Mouse (Mus musculus) gastrocnemius, adult 18-20 months (tissue): ENCODE results near the gene Gm42420. TPM values are rescaled to one million over a fixed set of nuclear protein-coding genes. Genes with fewer than 3 reads are reported as not detected.
A peak's percentile ranks its signal among the peaks of the same experiment; 100 is the strongest.

Experiments used
- DNase-seq: peaks from one replicate; pipeline ENCODE4 v3.0.0; 2021; ENCODE audit warnings: low spot score
- long read RNA-seq, 2 experiments: library from polyadenylated mRNA; stranded (forward); transcript quantifications; one replicate each; pipeline ENCODE4 v2.0.0; 2021
- total RNA-seq, 2 experiments: library from RNA; stranded (reverse); gene quantifications; 2 replicates each; pipeline ENCODE4 v1.2.3; 2021

The Gm42420 gene
- total RNA-seq: 1 to 10 TPM in 1 of 2 experiments, not detected in 1; 1.3 TPM
- long read RNA-seq, experiment 1: 0 reads
- long read RNA-seq, experiment 2: 0 reads

- no peak for DNase-seq
These were observed at the start of gene Gm42420 for GRCm38 (mm10) chr6:39585517-39585916. Gene Gm42420 (plus strand): TSS chr6:39585753.

- DNase-seq: no peak
These were observed 48.9 kb upstream of the Gm42420 start for GRCm38 (mm10) chr6:39536621-39537020.

- no peak for DNase-seq
These were observed 48.3 kb upstream of the Gm42420 start for GRCm38 (mm10) chr6:39537276-39537675.

- no peak for DNase-seq
These were observed 47.3 kb upstream of the Gm42420 start for GRCm38 (mm10) chr6:39538227-39538626.

DNA sequence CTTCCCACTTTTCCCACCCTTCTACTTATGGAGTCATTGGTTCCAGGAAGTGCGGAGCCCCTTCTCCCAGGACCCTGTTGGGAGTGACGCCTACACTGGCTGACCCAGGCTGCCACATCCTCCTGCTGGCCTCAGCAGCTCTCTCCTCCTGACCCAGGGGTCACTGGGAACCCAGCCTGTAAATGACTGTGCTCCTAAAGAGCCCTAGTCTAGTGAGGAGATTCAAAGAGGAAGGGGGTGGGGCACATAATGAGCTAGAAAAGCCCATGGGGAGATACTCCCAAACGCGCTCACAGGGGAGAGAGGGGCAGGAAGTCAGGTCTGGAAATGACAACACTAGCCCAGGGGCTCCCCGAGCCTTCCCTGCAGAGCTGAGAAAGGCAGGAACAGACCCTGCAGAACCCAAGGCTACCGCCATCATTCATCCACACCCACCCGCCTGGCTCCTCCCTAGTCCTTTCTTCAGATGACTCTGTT lies 45.8 kb upstream of the Gm42420 start:
- peak; percentile 57 for DNase-seq

- no peak for DNase-seq
These were observed 45.0 kb upstream of the Gm42420 start for GRCm38 (mm10) chr6:39540563-39540962.

DNA sequence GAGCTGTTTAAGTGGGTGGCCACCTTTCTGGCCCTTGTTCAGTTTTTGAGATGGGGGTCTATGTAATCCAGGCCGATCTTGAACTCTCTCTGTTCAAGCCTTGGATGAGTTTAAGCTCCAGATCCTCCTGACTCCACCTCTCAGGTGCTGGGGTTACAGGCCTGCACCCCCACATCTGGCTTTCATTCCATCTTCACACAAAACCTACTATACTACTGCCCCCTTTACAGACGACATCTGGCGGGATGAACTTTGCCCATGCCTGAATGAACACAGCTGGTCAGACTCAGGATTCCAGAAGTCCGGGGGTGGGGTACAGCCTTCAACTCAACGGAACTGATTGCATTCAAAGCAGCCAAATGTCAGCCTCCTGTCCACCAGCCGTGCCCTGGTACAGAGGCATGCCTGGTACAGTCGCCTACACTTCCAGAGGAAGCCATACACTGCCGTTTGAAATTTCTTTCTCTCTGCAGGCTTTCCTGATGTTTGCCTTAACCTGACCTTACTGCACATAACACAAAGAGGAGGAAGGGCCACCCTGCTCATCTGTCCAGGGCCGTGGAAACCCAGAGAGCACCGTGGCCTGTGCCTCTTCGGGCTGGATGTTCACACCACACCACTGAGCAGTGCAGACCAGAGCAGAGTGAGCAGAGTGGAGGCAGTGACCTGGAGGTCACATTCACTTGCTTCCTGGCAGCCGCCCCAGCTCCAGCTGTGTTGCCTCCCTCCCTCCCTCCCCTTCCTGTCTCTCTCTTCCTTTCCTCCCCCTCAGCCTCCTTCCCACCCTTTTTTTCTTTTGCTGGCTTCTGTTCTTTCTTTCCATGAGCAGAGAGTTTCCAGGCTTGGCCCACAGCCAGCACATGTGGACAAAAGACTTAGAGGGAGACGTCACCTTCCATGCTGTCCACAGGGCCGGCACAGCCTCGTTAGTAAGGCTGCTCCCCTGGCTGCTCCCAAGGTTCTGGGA lies 42.6 kb upstream of the Gm42420 start:
- peak; percentile 88 for DNase-seq

- DNase-seq: no peak
These were observed 41.7 kb upstream of the Gm42420 start for GRCm38 (mm10) chr6:39543769-39544420.

GRCm38 (mm10) chr6:39545474-39545873 lies 40.1 kb upstream of the Gm42420 start:
- DNase-seq: no peak

DNA sequence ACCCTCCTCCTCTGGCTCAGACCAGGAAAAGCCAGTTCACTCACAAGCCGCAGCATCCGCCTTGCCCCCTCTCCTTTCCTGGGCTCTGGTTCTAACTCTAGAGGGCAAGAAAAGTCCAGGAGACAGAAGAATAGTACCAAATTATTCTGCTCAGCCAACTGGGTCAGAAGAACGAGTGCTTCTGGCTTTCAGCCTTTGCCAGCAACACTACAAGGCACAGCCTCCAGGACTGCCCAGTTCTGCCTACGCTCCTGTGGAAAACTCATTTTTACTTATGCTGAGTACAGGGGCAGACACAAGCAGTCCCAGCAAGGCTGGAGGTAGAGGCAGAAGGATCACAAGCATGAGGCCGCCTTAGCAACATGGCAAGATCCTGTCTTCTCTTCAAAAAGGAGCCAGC lies 37.5 kb upstream of the Gm42420 start:
- DNase-seq: no peak

GRCm38 (mm10) chr6:39551981-39552636 lies 33.4 kb upstream of the Gm42420 start:
- DNase-seq: no peak

GRCm38 (mm10) chr6:39554888-39555647 lies 30.5 kb upstream of the Gm42420 start:
- DNase-seq: no peak

- DNase-seq: no peak
These were observed 30.0 kb upstream of the Gm42420 start for GRCm38 (mm10) chr6:39555648-39555945.

DNA sequence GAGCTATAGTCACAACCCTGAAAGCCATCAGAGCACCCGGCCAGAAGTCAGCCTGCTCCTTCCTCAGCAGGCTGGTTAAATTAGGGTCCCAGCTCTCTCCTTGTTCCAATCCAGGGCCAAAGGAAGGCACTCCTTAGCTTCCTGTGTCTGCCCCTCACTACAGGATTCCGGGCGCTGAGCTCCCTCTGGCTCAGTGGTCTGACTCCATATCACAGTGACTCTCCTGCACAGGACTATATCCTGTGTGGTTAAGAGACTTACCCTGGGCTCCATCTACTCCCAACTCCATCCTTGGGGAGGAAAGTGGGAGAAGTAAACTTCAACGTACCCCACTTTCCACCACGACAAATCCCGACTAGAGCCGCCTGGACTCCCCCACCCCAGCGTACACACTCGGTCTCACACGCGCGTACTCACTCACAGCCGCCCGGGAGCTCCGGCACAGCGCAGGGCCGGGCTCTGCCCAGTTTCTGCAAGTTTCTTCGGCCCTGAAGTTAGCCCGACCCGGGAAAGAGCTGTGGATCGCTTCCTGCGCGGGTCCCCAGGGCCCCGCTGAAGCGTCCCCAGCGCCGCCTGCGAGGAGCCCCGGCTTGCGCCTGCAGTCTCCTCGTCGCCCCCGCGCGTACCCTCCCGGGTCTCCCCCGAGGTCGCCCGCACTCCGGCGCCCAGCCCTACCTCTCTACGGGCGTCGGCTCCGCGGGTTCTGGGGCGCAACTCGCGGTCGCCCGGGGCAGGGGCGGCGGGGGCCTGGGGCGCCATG lies 28.5 kb upstream of the Gm42420 start:
- DNase-seq: peak; percentile 25

DNA sequence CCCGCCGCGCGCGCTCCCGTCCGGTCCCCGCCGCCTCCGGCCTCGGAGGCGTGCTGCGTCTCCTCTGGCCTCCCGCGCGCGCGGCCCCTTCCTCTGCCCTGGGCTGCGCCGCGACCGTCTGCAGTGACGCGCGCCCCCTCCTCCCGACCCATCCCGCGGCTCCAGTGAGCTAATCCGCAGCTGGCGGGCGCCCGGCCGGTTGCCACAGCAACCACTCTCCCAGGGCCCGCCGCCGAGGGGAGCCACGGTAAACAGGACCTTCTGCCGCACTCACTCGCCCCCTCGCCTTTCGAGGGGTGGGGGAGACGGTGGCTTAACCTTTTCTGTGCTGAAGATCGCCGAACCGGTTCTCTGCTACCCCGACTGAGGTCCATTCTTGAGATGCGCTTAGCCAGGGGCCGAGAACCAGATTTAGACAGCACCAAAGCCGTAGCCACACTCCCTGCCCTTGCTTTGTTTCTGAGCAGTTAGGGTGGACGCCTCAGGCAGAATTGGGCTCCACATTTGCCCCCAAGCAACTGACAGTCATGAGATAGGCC lies 27.8 kb upstream of the Gm42420 start, which contains the start of gene Dennd2a:
Gene Dennd2a, minus strand, starts transcription at position 145 of the 539 bp plus-strand sequence.
- DNase-seq: peak; percentile 59

DNA sequence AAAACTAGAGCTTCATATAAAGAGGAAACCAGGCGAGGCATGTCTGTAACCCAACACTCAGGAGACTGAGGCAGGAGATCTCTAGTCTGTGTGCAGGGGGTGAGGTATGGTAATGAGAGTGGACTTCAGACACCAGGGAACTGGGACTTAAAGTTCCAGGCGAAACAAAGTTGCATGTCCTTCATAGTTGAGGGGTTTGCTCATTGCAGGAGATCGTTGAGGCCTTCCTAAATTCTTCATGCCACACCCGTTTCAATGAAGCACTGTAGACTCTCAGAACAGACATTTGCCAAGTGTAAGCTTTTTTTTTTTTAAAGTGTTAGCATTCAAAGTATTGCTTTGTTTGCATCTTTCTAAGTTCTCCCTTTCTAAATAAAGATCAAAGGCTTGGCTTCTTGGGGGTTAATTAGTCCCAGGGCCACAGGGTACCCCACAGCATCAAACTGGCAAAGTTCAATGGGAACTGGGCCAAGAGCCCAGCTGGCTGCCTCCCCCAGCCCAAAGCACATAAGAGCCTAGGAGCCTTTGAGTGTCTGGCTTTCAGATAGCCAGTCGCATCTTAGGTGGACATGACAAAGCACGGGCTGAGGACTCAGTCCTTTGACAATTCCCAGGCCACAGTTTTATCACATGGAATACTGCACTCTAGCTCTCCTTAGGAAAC lies 26.1 kb upstream of the Gm42420 start:
- no peak for DNase-seq

- DNase-seq: peak; percentile 89
These were observed 23.2 kb upstream of the Gm42420 start for GRCm38 (mm10) chr6:39562166-39563015.

DNA sequence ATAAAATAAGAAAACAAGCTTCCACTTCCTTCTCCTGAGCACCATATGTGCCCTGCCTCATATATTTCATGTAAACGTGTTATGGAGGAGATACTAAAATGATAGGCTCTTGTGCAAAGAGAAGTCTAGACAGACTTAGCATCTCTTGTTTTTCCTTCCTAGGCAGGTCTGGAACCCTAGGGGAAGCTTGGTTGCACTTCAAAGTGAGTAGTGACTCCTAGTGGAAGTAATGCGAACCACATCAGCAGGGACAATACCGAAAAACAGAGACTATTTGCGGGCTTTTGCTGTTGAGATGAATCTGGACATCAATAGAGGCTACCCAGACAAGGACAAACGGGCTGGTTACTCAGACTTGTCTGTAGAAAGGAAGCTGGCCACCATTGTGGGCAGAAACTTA lies 18.0 kb upstream of the Gm42420 start:
- peak; percentile 33 for DNase-seq

GRCm38 (mm10) chr6:39570426-39570825 lies 15.1 kb upstream of the Gm42420 start:
- DNase-seq: no peak
